In genomic region chr5:36711863-36712262, GRCm38 (mm10) we compare ENCODE assay signal across 10 mouse cellular contexts. TPM values are rescaled to one million over a fixed set of nuclear protein-coding genes. Genes with fewer than 3 reads are reported as not detected.
DNase-seq lines count a peak whose midpoint lies in the region; ATAC-seq and TF ChIP-seq lines count a peak whose summit lies in the region.
"Had no signal": no experiment of that assay in that cellular context is flagged by ENCODE, and none has a peak within 500 bp of the region (broad histone marks: within the 10 kb centered on the region; RNA-seq: fewer than 3 reads in every experiment).

No protein-coding gene starts in this region.

- H3K4me2 ChIP-seq in kidney, postnatal 0 days (ENCODE audit: low read length): no peak overlapping the region
- no peak overlapping the region for H3K4me2 ChIP-seq in intestine, embryonic 16.5 days (ENCODE audit: low read depth, low read length)

- 61% methylated on average over 5 of the region's 5 CpGs for WGBS in kidney, postnatal 0 days
- 48% methylated on average over 5 of the region's 5 CpGs for WGBS in intestine, embryonic 16.5 days

- ATAC-seq in kidney, postnatal 0 days (replicated peaks; ENCODE audit: low FRiP score, low read depth): no peak
- ATAC-seq in intestine, embryonic 16.5 days: no peak

- no peak for TF ChIP-seq CTCF in kidney, postnatal 0 days (IDR thresholded peaks at IDR 0.05; ENCODE audit: low read depth)

- intact Hi-C loops in left cerebral cortex, postnatal 4 days (cut with DNase I): no loop called here

- H3K27ac ChIP-seq in kidney, postnatal 0 days: peak overlapping the region; percentile 75; the same call in 1 of the 2 replicates
- peak overlapping the region; percentile 89 for H3K27ac ChIP-seq in intestine, embryonic 16.5 days (ENCODE audit: low read length)
- H3K27ac ChIP-seq: embryonic facial prominence, embryonic 13.5 days; neural tube, embryonic 13.5 days had no signal

- H3K4me3 ChIP-seq in kidney, postnatal 0 days (replicated peaks; ENCODE audit: low read depth, low read length): no peak overlapping the region
- H3K4me3 ChIP-seq in intestine, embryonic 16.5 days (ENCODE audit: low read length): no peak overlapping the region
- H3K4me3 ChIP-seq: neural tube, embryonic 13.5 days had no signal

- H3K9ac ChIP-seq in kidney, postnatal 0 days (ENCODE audit: low read depth, low read length): no peak overlapping the region
- H3K9ac ChIP-seq in intestine, embryonic 16.5 days (ENCODE audit: low read depth, low read length): no peak overlapping the region
- H3K9ac ChIP-seq: embryonic facial prominence, embryonic 13.5 days; neural tube, embryonic 13.5 days had no signal

- peaks cover 12% of the 10 kb centered on the region for H3K4me1 ChIP-seq in kidney, postnatal 0 days (replicated peaks; ENCODE audit: insufficient read depth, low read length)
- H3K4me1 ChIP-seq in intestine, embryonic 16.5 days (ENCODE audit: control insufficient read depth, insufficient read depth, low read length): peaks cover 8% of the 10 kb centered on the region

- H3K36me3 ChIP-seq in kidney, postnatal 0 days (ENCODE audit: insufficient read depth, low read length): no peaks in the 10 kb centered on the region
- H3K36me3 ChIP-seq in intestine, embryonic 16.5 days (ENCODE audit: control insufficient read depth, insufficient read depth, low read length): no peaks in the 10 kb centered on the region
- H3K36me3 ChIP-seq in splenic B cell, adult 2 months (ENCODE audit: control insufficient read depth, insufficient read depth, low read length, poor library complexity, severe bottlenecking): no peaks in the 10 kb centered on the region
- H3K36me3 ChIP-seq: embryonic facial prominence, embryonic 13.5 days; neural tube, embryonic 13.5 days had no signal

- no peaks in the 10 kb centered on the region for H3K27me3 ChIP-seq in kidney, postnatal 0 days (ENCODE audit: insufficient read depth, low read length)
- no peaks in the 10 kb centered on the region for H3K27me3 ChIP-seq in intestine, embryonic 16.5 days (replicated peaks; ENCODE audit: control insufficient read depth, insufficient read depth, low read length)
- H3K27me3 ChIP-seq in splenic B cell, adult 2 months (ENCODE audit: control insufficient read depth, insufficient read depth, low read length, poor library complexity, severe bottlenecking): no peaks in the 10 kb centered on the region
- H3K27me3 ChIP-seq: embryonic facial prominence, embryonic 13.5 days; neural tube, embryonic 13.5 days had no signal

- H3K9me3 ChIP-seq in kidney, postnatal 0 days (replicated peaks; ENCODE audit: low read length): no peaks in the 10 kb centered on the region
- H3K9me3 ChIP-seq in intestine, embryonic 16.5 days (ENCODE audit: control insufficient read depth, low read length): no peaks in the 10 kb centered on the region
- H3K9me3 ChIP-seq: embryonic facial prominence, embryonic 13.5 days; neural tube, embryonic 13.5 days had no signal

- DNase-seq in adrenal gland, postnatal 14 days: peak; percentile 8
- no peak for DNase-seq in adrenal gland, postnatal 10 days
- peak; percentile 13 for DNase-seq in kidney, postnatal 0 days (ENCODE audit: low spot score)
- DNase-seq in kidney, postnatal 14 days: no peak
- peak; percentile 24 for DNase-seq in splenic B cell, adult 2 months (ENCODE audit: low read depth, low spot score)
- DNase-seq in testis, postnatal 10 days (ENCODE audit: low spot score): no peak
- no peak for DNase-seq in left cerebral cortex, postnatal 4 days

RNA-seq across cellular contexts. Expression of gene D5Ertd579e, which starts 16.0 kb away (rescaled TPM):
- 60.2 and 61.5 TPM in 2 replicates for total RNA-seq in adrenal gland, postnatal 14 days (2021)
- 10 to 100 TPM; 49.6 to 64.1 TPM for total RNA-seq in adrenal gland, postnatal 10 days (2021)
- 19.8 and 19.9 TPM in 2 replicates for polyA plus RNA-seq in kidney, postnatal 0 days (2015; fragmentation: Nextera tagmentation; extraction: Ambion mirVana)
- polyA plus RNA-seq in intestine, embryonic 16.5 days (2015; fragmentation: Nextera tagmentation; extraction: Ambion mirVana): 14.0 and 14.2 TPM in 2 replicates
- 10 to 100 TPM; 82.6 to 89.0 TPM for total RNA-seq in left cerebral cortex, postnatal 4 days (2021)

RNA-seq across cellular contexts. Expression of gene Bloc1s4, which starts 36.6 kb away (rescaled TPM):
- 23.7 and 27.2 TPM in 2 replicates for total RNA-seq in adrenal gland, postnatal 14 days (2021)
- 10 to 100 TPM; 22.6 to 27.2 TPM for total RNA-seq in adrenal gland, postnatal 10 days (2021)
- 31.1 and 33.7 TPM in 2 replicates for polyA plus RNA-seq in kidney, postnatal 0 days (2015; fragmentation: Nextera tagmentation; extraction: Ambion mirVana)
- polyA plus RNA-seq in intestine, embryonic 16.5 days (2015; fragmentation: Nextera tagmentation; extraction: Ambion mirVana): 16.5 and 19.7 TPM in 2 replicates
- total RNA-seq in left cerebral cortex, postnatal 4 days (2021): 10 to 100 TPM; 15.2 to 17.5 TPM

Comparison
In these comparisons a context has a peak if more than half of its experiments do, and no peak if none do; other contexts are left out.
1. DNase-seq: peak in adrenal gland, postnatal 14 days (single experiment), kidney, postnatal 0 days (single experiment) and splenic B cell, adult 2 months (single experiment); none in adrenal gland, postnatal 10 days (single experiment), kidney, postnatal 14 days (single experiment), testis, postnatal 10 days (single experiment) and left cerebral cortex, postnatal 4 days (single experiment).